In the genomic region with DNA sequence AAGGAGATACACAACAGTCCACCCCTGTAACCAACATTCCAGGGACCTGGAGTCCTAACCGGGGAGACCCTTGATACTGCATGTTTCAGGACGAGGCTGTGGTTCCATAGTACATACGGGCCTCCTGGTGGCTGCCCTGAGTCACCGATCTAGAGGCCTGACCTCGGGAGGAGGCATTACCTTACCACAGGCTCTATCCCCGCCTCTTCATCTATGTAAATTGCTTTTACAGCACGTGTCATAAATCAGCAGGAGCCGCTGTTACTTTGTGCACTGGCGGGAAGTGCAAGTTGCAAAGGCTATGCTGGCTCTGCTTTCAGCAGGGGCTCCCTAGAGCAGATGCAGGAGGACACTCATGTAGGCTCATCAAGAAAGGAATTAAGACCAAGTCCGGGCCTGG, we compare ENCODE assay signal across 9 mouse cellular contexts.
DNase-seq lines count a peak whose midpoint lies in the region; ATAC-seq lines count a peak whose summit lies in the region.
"Had no signal": no experiment of that assay in that cellular context is flagged by ENCODE, and none has a peak within 500 bp of the region (broad histone marks: within the 10 kb centered on the region; RNA-seq: fewer than 3 reads in every experiment).

No protein-coding gene starts in this region.

- 4% methylated on average over 10 of the region's 10 CpGs for WGBS in neural tube, embryonic 12.5 days
- 4% methylated on average over 10 of the region's 10 CpGs for WGBS in neural tube, embryonic 15.5 days

- no peaks in the 10 kb centered on the region for H3K36me3 ChIP-seq in neural tube, embryonic 12.5 days
- H3K36me3 ChIP-seq in neural tube, embryonic 15.5 days, result no peaks in the 10 kb centered on the region
- H3K36me3 ChIP-seq: midbrain, embryonic 13.5 days had no signal

- no peaks in the 10 kb centered on the region for H3K4me1 ChIP-seq in neural tube, embryonic 12.5 days
- H3K4me1 ChIP-seq in neural tube, embryonic 15.5 days, result peaks cover 11% of the 10 kb centered on the region; the same call in 1 of the 2 replicates

- DNase-seq in embryo, embryonic 11.5 days (ENCODE audit: low read depth, low spot score), result peak; percentile 43
- DNase-seq in testis, postnatal 10 days (ENCODE audit: low spot score), result no peak
- no peak for DNase-seq in right cerebral cortex, postnatal 36 days (ENCODE audit: low spot score in 2 of 2)
- DNase-seq in cerebellum, adult 18-20 months, result no peak

- no peak overlapping the region for H3K9ac ChIP-seq in neural tube, embryonic 12.5 days
- H3K9ac ChIP-seq in neural tube, embryonic 15.5 days (replicated peaks), result no peak overlapping the region
- H3K9ac ChIP-seq: hindbrain, embryonic 14.5 days; midbrain, embryonic 13.5 days had no signal

- H3K27ac ChIP-seq in neural tube, embryonic 12.5 days, result no peak overlapping the region
- no peak overlapping the region for H3K27ac ChIP-seq in neural tube, embryonic 15.5 days (replicated peaks)
- H3K27ac ChIP-seq: hindbrain, embryonic 14.5 days; midbrain, embryonic 13.5 days had no signal

- H3K4me3 ChIP-seq in neural tube, embryonic 12.5 days, result no peak overlapping the region
- H3K4me3 ChIP-seq in neural tube, embryonic 15.5 days (replicated peaks), result no peak overlapping the region
- H3K4me3 ChIP-seq: midbrain, embryonic 13.5 days had no signal

- ATAC-seq in neural tube, embryonic 12.5 days (ENCODE audit: low FRiP score, low read depth), result peak; percentile 58; the same call in 1 of the 2 replicates
- ATAC-seq in neural tube, embryonic 15.5 days (ENCODE audit: low FRiP score), result no peak
- ATAC-seq in megakaryocyte, adult 5-6 weeks (ENCODE audit: poor library complexity, severe bottlenecking), result peak; percentile 52
- ATAC-seq: midbrain, embryonic 13.5 days had no signal

- no peaks in the 10 kb centered on the region for H3K9me3 ChIP-seq in neural tube, embryonic 12.5 days
- no peaks in the 10 kb centered on the region for H3K9me3 ChIP-seq in neural tube, embryonic 15.5 days (replicated peaks)
- H3K9me3 ChIP-seq: midbrain, embryonic 13.5 days had no signal

- 0 out of 2 replicates have a peak, but pooled peaks cover 4% of the 10 kb centered on the region for H3K27me3 ChIP-seq in neural tube, embryonic 12.5 days (replicated peaks)
- no peaks in the 10 kb centered on the region for H3K27me3 ChIP-seq in neural tube, embryonic 15.5 days (replicated peaks)
- H3K27me3 ChIP-seq: midbrain, embryonic 13.5 days had no signal

- H3K4me2 ChIP-seq in neural tube, embryonic 12.5 days (replicated peaks), result 0 out of 2 replicates have a peak overlapping the region, but pooled peaks have one; percentile 16
- H3K4me2 ChIP-seq in neural tube, embryonic 15.5 days, result no peak overlapping the region
- H3K4me2 ChIP-seq: hindbrain, embryonic 14.5 days; midbrain, embryonic 13.5 days had no signal
